Mouse (Mus musculus) sigmoid colon, adult 10 weeks (tissue): Measurements from ENCODE around the gene Pla2g4a. TPM values are rescaled to one million over a fixed set of nuclear protein-coding genes. Genes with fewer than 3 reads are reported as not detected.

Experiments
- polyA plus RNA-seq: library from polyadenylated mRNA; stranded (reverse); fragments of 350-450 nt; fragmentation: Illumina TruSeq; extraction: RNeasy Lipid Tissue Mini Kit (QIAGEN cat#74804); gene quantifications from one replicate; pipeline ENCODE4 v1.2.3, GENCODE M21; 2014; ENCODE audit warnings: low read depth, low replicate concordance

The Pla2g4a gene
- polyA plus RNA-seq: 140 TPM

GRCm38 (mm10) chr1:149960734-149961424 is at the start of gene Pla2g4a:
Gene Pla2g4a (minus strand): TSS chr1:149961290.

Other genes with a start within 250 kb of the Pla2g4a start
- gene Ptgs2, start 138.7 kb upstream of the Pla2g4a start, polyA plus RNA-seq: 15.5 TPM